9 mouse cellular contexts compared by ENCODE assay signal in the genomic region with DNA sequence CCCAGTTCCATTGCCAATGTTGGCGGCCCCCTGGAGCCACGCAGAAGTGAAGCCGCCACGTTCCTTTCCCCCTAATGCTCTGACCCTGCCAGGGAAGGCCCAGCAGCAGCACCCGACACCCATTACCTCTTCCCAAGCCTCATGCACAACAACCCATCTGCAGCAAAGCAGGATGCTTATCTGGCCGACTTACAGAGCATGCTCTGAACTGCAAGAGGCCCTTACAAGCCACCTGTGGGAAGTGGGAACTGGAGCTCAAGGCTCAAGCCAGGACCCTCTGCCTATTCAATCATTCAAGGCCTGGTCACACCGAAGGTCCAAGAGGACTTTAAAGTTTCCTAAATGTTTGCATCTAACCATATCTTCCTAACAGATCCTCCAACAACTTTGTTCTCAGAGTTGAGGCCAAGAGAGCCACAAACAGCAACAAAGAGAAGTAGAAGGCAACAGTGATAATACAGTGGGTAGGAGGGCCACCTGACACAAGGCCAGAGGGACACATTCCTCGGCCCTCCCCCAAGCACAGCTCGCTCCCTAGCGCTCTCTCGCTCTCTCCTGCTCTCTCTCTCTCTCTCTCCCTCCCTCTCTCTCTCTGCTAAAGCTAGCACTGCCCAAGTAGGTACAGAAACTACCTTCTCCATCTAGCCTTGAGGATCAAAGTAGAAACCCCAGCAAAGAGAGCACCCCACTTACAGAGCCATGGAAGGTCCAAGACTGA. TPM values are rescaled to one million over a fixed set of nuclear protein-coding genes. Genes with fewer than 3 reads are reported as not detected.
DNase-seq lines count a peak whose midpoint lies in the region; ATAC-seq and TF ChIP-seq lines count a peak whose summit lies in the region.
"Had no signal": no experiment of that assay in that cellular context is flagged by ENCODE, and none has a peak within 500 bp of the region (broad histone marks: within the 10 kb centered on the region; RNA-seq: fewer than 3 reads in every experiment).

No protein-coding gene starts in this region.

- H3K4me3 ChIP-seq in left cerebral cortex, adult 2 months: peak overlapping the region; percentile 85
- peak overlapping the region; percentile 99 for H3K4me3 ChIP-seq in embryonic facial prominence, embryonic 13.5 days
- peak overlapping the region; percentile 98 for H3K4me3 ChIP-seq in intestine, embryonic 15.5 days (replicated peaks)
- H3K4me3 ChIP-seq in neural tube, embryonic 13.5 days: peak overlapping the region; percentile 98

- 33% methylated on average over 11 of the region's 11 CpGs for WGBS in embryonic facial prominence, embryonic 13.5 days
- 31% methylated on average over 11 of the region's 11 CpGs for WGBS in intestine, embryonic 15.5 days
- WGBS in neural tube, embryonic 13.5 days: 42% methylated on average over 11 of the region's 11 CpGs

- H3K9me3 ChIP-seq in embryonic facial prominence, embryonic 13.5 days: no peaks in the 10 kb centered on the region
- no peaks in the 10 kb centered on the region for H3K9me3 ChIP-seq in intestine, embryonic 15.5 days
- no peaks in the 10 kb centered on the region for H3K9me3 ChIP-seq in neural tube, embryonic 13.5 days

- no peaks in the 10 kb centered on the region for H3K27me3 ChIP-seq in embryonic facial prominence, embryonic 13.5 days
- H3K27me3 ChIP-seq in intestine, embryonic 15.5 days (replicated peaks): no peaks in the 10 kb centered on the region
- H3K27me3 ChIP-seq in neural tube, embryonic 13.5 days: no peaks in the 10 kb centered on the region

- H3K9ac ChIP-seq in embryonic facial prominence, embryonic 13.5 days: peak overlapping the region; percentile 100
- peak overlapping the region; percentile 100 for H3K9ac ChIP-seq in intestine, embryonic 15.5 days
- peak overlapping the region; percentile 99 for H3K9ac ChIP-seq in neural tube, embryonic 13.5 days

- peak overlapping the region; percentile 97 for H3K4me2 ChIP-seq in embryonic facial prominence, embryonic 13.5 days
- peak overlapping the region; percentile 88 for H3K4me2 ChIP-seq in intestine, embryonic 15.5 days (replicated peaks)
- H3K4me2 ChIP-seq in neural tube, embryonic 13.5 days: peak overlapping the region; percentile 100

- intact Hi-C loops in left cerebral cortex, adult 2 months (cut with DNase I): loop anchor here (5.0 kb wide), 1 partner anchor 36 kb away; a partner anchor contains a TSS

- peak in 1 of 2 experiments; percentile 9 for DNase-seq in left cerebral cortex, adult 2 months (ENCODE audit: extremely low spot score in 1 of 2, low spot score in 2 of 2)
- no peak for DNase-seq in left cerebral cortex, adult 8-10 months (ENCODE audit: low spot score in 2 of 2)
- DNase-seq in T-cell, adult 2 months (ENCODE audit: low spot score): no peak
- DNase-seq in urinary bladder, postnatal 36 days (ENCODE audit: low spot score in 2 of 2): no peak

- H3K4me1 ChIP-seq in embryonic facial prominence, embryonic 13.5 days: peaks cover 41% of the 10 kb centered on the region
- H3K4me1 ChIP-seq in intestine, embryonic 15.5 days (replicated peaks): peaks cover 28% of the 10 kb centered on the region
- peaks cover 49% of the 10 kb centered on the region for H3K4me1 ChIP-seq in neural tube, embryonic 13.5 days (replicated peaks)

- TF ChIP-seq CTCF in left cerebral cortex, adult 2 months (IDR thresholded peaks at IDR 0.05): no peak

- ATAC-seq in embryonic facial prominence, embryonic 13.5 days (ENCODE audit: insufficient number of reproducible peaks, insufficient read depth, low FRiP score, low TSS enrichment, low read depth): no peak
- ATAC-seq in intestine, embryonic 15.5 days: no peak
- ATAC-seq in neural tube, embryonic 13.5 days (ENCODE audit: low read depth): no peak
- ATAC-seq in frontal cortex, adult (ENCODE audit: low TSS enrichment): no peak
- ATAC-seq: activated CD4-positive, CD25-positive, alpha-beta regulatory T cell, adult 4 months had no signal

- no peak overlapping the region; the same call in 1 of the 2 replicates for H3K27ac ChIP-seq in left cerebral cortex, adult 2 months
- peak overlapping the region; percentile 65 for H3K27ac ChIP-seq in embryonic facial prominence, embryonic 13.5 days
- peak overlapping the region; percentile 36; the same call in 1 of the 2 replicates for H3K27ac ChIP-seq in intestine, embryonic 15.5 days
- H3K27ac ChIP-seq in neural tube, embryonic 13.5 days (replicated peaks): 0 out of 2 replicates have a peak overlapping the region, but pooled peaks have one; percentile 1

- peaks cover 33% of the 10 kb centered on the region for H3K36me3 ChIP-seq in embryonic facial prominence, embryonic 13.5 days
- H3K36me3 ChIP-seq in intestine, embryonic 15.5 days: peaks cover 31% of the 10 kb centered on the region
- peaks cover 32% of the 10 kb centered on the region for H3K36me3 ChIP-seq in neural tube, embryonic 13.5 days

RNA-seq across cellular contexts. Expression of a gene that starts 2.5 kb away (rescaled TPM):
- total RNA-seq in left cerebral cortex, adult 2 months (2021): 100 to 1,000 TPM; 100 to 101 TPM
- 10 to 100 TPM; 65.4 to 88.7 (median 76.5) TPM for total RNA-seq in left cerebral cortex, adult 8-10 months (2022)
- polyA plus RNA-seq in embryonic facial prominence, embryonic 13.5 days (2015; fragmentation: Nextera tagmentation; extraction: Ambion mirVana): 14.4 and 15.2 TPM in 2 replicates
- polyA plus RNA-seq in intestine, embryonic 15.5 days (2015; fragmentation: Nextera tagmentation; extraction: Ambion mirVana): 9.6 and 10.4 TPM in 2 replicates
- polyA plus RNA-seq in neural tube, embryonic 13.5 days (2015; fragmentation: Nextera tagmentation; extraction: Ambion mirVana): 9.7 and 10.8 TPM in 2 replicates

RNA-seq across cellular contexts. Expression of a gene that starts 25.8 kb away (rescaled TPM):
- total RNA-seq in left cerebral cortex, adult 2 months (2021): 10 to 100 TPM; 11.8 to 12.1 TPM
- total RNA-seq in left cerebral cortex, adult 8-10 months (2022): 10 to 100 TPM in 2 of 4 experiments, 1 to 10 TPM in 2; 8.4 to 10.9 (median 10.2) TPM
- 22.9 and 23.4 TPM in 2 replicates for polyA plus RNA-seq in embryonic facial prominence, embryonic 13.5 days (2015; fragmentation: Nextera tagmentation; extraction: Ambion mirVana)
- 10.8 and 12.5 TPM in 2 replicates for polyA plus RNA-seq in intestine, embryonic 15.5 days (2015; fragmentation: Nextera tagmentation; extraction: Ambion mirVana)
- polyA plus RNA-seq in neural tube, embryonic 13.5 days (2015; fragmentation: Nextera tagmentation; extraction: Ambion mirVana): 27.8 and 33.3 TPM in 2 replicates

RNA-seq across cellular contexts. Expression of a gene that starts 29.8 kb away (rescaled TPM):
- total RNA-seq in left cerebral cortex, adult 2 months (2021): under 1 TPM in 1 of 2 experiments, not detected in 1; 0.28 TPM
- under 1 TPM in 3 of 4 experiments, not detected in 1; 0.12 to 0.39 (median 0.13) TPM for total RNA-seq in left cerebral cortex, adult 8-10 months (2022)
- 0.52 and 0.54 TPM in 2 replicates for polyA plus RNA-seq in embryonic facial prominence, embryonic 13.5 days (2015; fragmentation: Nextera tagmentation; extraction: Ambion mirVana)
- 0.96 and 1.1 TPM in 2 replicates for polyA plus RNA-seq in intestine, embryonic 15.5 days (2015; fragmentation: Nextera tagmentation; extraction: Ambion mirVana)
- polyA plus RNA-seq in neural tube, embryonic 13.5 days (2015; fragmentation: Nextera tagmentation; extraction: Ambion mirVana): 3.1 and 4.3 TPM in 2 replicates

RNA-seq across cellular contexts. Expression of a gene that starts 37.2 kb away (rescaled TPM):
- 10 to 100 TPM; 46.1 to 52.3 TPM for total RNA-seq in left cerebral cortex, adult 2 months (2021)
- 10 to 100 TPM; 47.4 to 60.9 (median 53.2) TPM for total RNA-seq in left cerebral cortex, adult 8-10 months (2022)
- 90.4 and 92.5 TPM in 2 replicates for polyA plus RNA-seq in embryonic facial prominence, embryonic 13.5 days (2015; fragmentation: Nextera tagmentation; extraction: Ambion mirVana)
- polyA plus RNA-seq in intestine, embryonic 15.5 days (2015; fragmentation: Nextera tagmentation; extraction: Ambion mirVana): 88.3 and 89.0 TPM in 2 replicates
- polyA plus RNA-seq in neural tube, embryonic 13.5 days (2015; fragmentation: Nextera tagmentation; extraction: Ambion mirVana): 71.8 and 79.4 TPM in 2 replicates

RNA-seq across cellular contexts. Expression of a gene that starts 49.5 kb away (rescaled TPM):
- total RNA-seq in left cerebral cortex, adult 2 months (2021): 10 to 100 TPM; 17.8 to 19.1 TPM
- 10 to 100 TPM; 13.7 to 17.9 (median 14.7) TPM for total RNA-seq in left cerebral cortex, adult 8-10 months (2022)
- polyA plus RNA-seq in embryonic facial prominence, embryonic 13.5 days (2015; fragmentation: Nextera tagmentation; extraction: Ambion mirVana): 26.8 and 27.8 TPM in 2 replicates
- 18.6 and 19.0 TPM in 2 replicates for polyA plus RNA-seq in intestine, embryonic 15.5 days (2015; fragmentation: Nextera tagmentation; extraction: Ambion mirVana)
- 34.9 and 39.0 TPM in 2 replicates for polyA plus RNA-seq in neural tube, embryonic 13.5 days (2015; fragmentation: Nextera tagmentation; extraction: Ambion mirVana)
